Mouse (Mus musculus) ES-E14 (cell line): ENCODE results near the gene B3gnt9. TPM values are rescaled to one million over a fixed set of nuclear protein-coding genes. Genes with fewer than 3 reads are reported as not detected.
A peak's percentile ranks its signal among the peaks of the same experiment; 100 is the strongest.

ENCODE experiments used
- DNase-seq: peaks from one replicate; pipeline ENCODE4 v3.0.0-alpha.2; 2013; ENCODE audit warnings: low read depth, low spot score
- H3K27ac ChIP-seq: 2 replicates; pipeline ENCODE4 v1.5.1; 2012; ENCODE audit warnings: low read depth, mild to moderate bottlenecking, low read length, moderate library complexity, mixed read lengths; ENCODE audit not compliant: poor library complexity, insufficient read depth, severe bottlenecking
- H3K36me3 ChIP-seq: 2 replicates; pipeline ENCODE4 v1.6.1; 2012; ENCODE audit warnings: mild to moderate bottlenecking, low read length, moderate library complexity, mixed read lengths; ENCODE audit not compliant: control insufficient read depth, poor library complexity, insufficient read depth, severe bottlenecking
- H3K4me1 ChIP-seq, 2 experiments: fragments of 150-350 bp in 1 of 2; sonication (generic) in 1 of 2; 2 replicates each; pipeline ENCODE4 v1.6.1; 2012; ENCODE audit warnings: low read length in 2 of 2, mild to moderate bottlenecking in 1 of 2, mixed read lengths in 1 of 2; ENCODE audit not compliant: control insufficient read depth in 2 of 2, insufficient read depth in 2 of 2, poor library complexity in 1 of 2
- H3K4me3 ChIP-seq, 2 experiments: fragments of 150-350 bp in 1 of 2; sonication (generic) in 1 of 2; 2 replicates each; pipeline ENCODE4 v1.5.1; 2012; ENCODE audit warnings: low read length in 2 of 2, low read depth in 1 of 2, mild to moderate bottlenecking in 1 of 2, mixed read lengths in 1 of 2; ENCODE audit not compliant: insufficient read depth in 1 of 2, poor library complexity in 1 of 2, severe bottlenecking in 1 of 2
- H3K9ac ChIP-seq: 2 replicates; pipeline ENCODE4 v1.6.1; 2012; ENCODE audit warnings: low read depth, mild to moderate bottlenecking, low read length, mixed read lengths; ENCODE audit not compliant: poor library complexity, insufficient read depth, severe bottlenecking
- H3K9me3 ChIP-seq: fragments of 150-350 bp; sonication (generic); 2 replicates; pipeline ENCODE4 v1.6.1; 2012; ENCODE audit warnings: low read depth, mild to moderate bottlenecking, low read length; ENCODE audit not compliant: control insufficient read depth, insufficient read depth
- CHD2 ChIP-seq: IDR thresholded peaks from 2 replicates; pipeline ENCODE4 v1.6.1; 2014; ENCODE audit warnings: mild to moderate bottlenecking, low read depth, low read length, inconsistent platforms
- HCFC1 ChIP-seq: IDR thresholded peaks from 2 replicates; pipeline ENCODE4 v1.6.1; 2012; ENCODE audit warnings: low read length, inconsistent platforms, borderline replicate concordance; ENCODE audit not compliant: insufficient read depth
- MAFK ChIP-seq: IDR thresholded peaks from 2 replicates; pipeline ENCODE4 v1.6.1; 2014; ENCODE audit warnings: mild to moderate bottlenecking, low read depth, low read length, inconsistent platforms; ENCODE audit not compliant: insufficient read depth
- ZC3H11A ChIP-seq: IDR thresholded peaks from 2 replicates; pipeline ENCODE4 v1.6.1; 2012; ENCODE audit warnings: low read depth, mild to moderate bottlenecking, inconsistent platforms, low read length, borderline replicate concordance
- ZNF384 ChIP-seq: IDR thresholded peaks from 2 replicates; pipeline ENCODE4 v1.6.1; 2012; ENCODE audit warnings: low read depth, low read length, inconsistent platforms
- in situ Hi-C, 2 experiments: fragments of 600-800 bp; cut with MboI; formaldehyde crosslinking; loops; one replicate each; pipeline ENCODE4 v1.15.1; 2025; ENCODE audit warnings: low sequenced_read_pairs in 2 of 2, inconsistent platforms in 1 of 2; ENCODE audit not compliant: unreplicated experiment in 2 of 2
- total RNA-seq: library from RNA; depleted of rRNA; stranded (reverse); fragments of 300-350 nt; gene quantifications from 2 replicates; pipeline ENCODE4 v1.2.3, GENCODE M21; 2012; rRNA removed

Gene B3gnt9
- total RNA-seq, 1 experiment: 2.5 TPM

DNA sequence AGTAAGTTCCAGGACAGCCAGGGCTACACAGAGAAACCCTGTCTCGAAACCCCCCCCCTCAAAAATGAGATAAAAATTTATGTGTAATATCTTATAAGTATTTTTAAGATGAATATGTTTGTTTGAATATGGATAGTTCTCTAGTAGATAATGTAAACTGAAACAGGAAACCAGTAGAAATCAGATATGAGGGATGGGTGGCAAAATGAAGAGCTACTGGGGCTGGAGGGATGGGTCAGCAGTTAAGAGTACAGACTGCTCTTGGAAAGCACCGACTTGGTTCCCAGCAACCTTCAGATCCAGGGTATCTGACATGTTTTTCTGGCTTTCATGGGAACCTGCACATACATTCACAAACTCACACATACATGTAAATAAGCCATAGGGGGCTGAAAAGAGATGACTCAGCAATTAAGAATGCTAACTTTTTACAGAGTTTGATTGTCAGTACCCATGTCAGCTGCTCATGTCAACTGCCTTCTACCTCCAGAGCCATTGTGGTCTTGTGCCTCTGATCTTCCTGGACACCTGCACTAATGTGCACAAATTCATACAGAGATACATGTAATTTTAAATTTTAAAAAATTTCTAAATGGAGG lies 47.2 kb downstream of the B3gnt9 start:
- H3K9me3 ChIP-seq: no peaks in the 10 kb centered on the region
- no peak overlapping the region for H3K27ac ChIP-seq
- in situ Hi-C loops: no loop called here
- DNase-seq: no peak
- no peaks in the 10 kb centered on the region for H3K36me3 ChIP-seq
- H3K9ac ChIP-seq: no peak overlapping the region
- H3K4me3 ChIP-seq: no peak overlapping the region
- no peaks in the 10 kb centered on the region for H3K4me1 ChIP-seq
- TF ChIP-seq HCFC1: no peak
- TF ChIP-seq CHD2: no peak
- peak; percentile 92 for TF ChIP-seq MAFK
- TF ChIP-seq ZC3H11A: no peak
- no peak for TF ChIP-seq ZNF384

DNA sequence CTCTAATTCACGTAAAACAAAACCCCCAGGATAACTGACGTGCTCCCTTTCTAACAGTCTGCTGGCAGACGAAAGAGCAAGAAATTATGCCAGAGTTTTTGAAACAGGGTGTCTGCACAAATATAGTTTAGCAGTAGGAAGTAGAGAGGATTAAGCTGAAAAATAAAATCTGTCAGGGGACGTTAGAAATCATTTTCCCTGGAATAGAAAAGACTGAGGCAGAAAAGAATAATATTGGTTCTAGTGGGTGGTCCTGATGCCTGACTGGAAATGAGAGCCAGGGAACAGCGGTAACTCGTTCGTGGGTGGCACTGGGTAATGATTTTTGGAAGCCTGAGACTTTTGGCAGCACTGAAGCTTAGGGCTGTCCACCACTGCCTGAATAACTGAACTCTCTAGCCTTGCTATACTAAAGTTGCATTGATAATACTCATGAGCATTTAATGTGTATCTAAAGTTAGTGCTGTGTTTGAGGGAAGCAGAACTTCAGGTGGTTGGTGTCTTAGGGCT lies 48.1 kb downstream of the B3gnt9 start:
- H3K9ac ChIP-seq: no peak overlapping the region
- H3K9me3 ChIP-seq: no peaks in the 10 kb centered on the region
- no peak overlapping the region for H3K4me3 ChIP-seq
- H3K4me1 ChIP-seq: no peaks in the 10 kb centered on the region
- in situ Hi-C loops: no loop called here
- H3K27ac ChIP-seq: no peak overlapping the region
- TF ChIP-seq ZC3H11A (no peak), MAFK (no peak), CHD2 (no peak), ZNF384 (no peak)
- H3K36me3 ChIP-seq: no peaks in the 10 kb centered on the region
- DNase-seq: no peak

DNA sequence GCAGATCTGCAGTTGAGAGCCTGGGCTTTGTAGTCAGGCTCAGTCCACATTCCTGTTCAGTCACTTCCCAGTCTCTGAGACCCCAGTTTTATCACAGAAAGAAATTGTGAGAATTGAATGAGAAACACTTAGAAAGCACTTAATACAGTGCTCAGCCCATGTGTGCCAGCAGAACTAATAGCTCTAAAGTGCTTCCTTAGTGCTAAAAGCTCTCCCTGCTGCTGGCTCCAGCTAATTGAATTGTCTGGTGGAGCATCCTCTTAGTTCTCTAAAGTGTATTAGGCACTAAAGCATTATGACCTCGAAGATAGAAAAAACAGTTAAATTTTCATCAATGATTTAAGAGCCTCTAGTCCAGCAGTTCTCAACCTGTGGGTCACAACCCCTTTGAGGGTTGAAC lies 49.2 kb downstream of the B3gnt9 start:
- Histone ChIP-seq H3K4me3 (no peak overlapping the region), H3K4me1 (no peaks in the 10 kb centered on the region), H3K9ac (no peak overlapping the region), H3K9me3 (no peaks in the 10 kb centered on the region), H3K36me3 (no peaks in the 10 kb centered on the region), H3K27ac (no peak overlapping the region)
- TF ChIP-seq ZNF384: no peak
- TF ChIP-seq HCFC1: no peak
- no peak for TF ChIP-seq MAFK
- no peak for TF ChIP-seq CHD2
- no peak for TF ChIP-seq ZC3H11A
- no peak for DNase-seq
- in situ Hi-C loops: no loop called here

Other genes with a start within 250 kb of the B3gnt9 start
- not detected in 2 replicates for gene Ces3a, start 206.6 kb downstream of the B3gnt9 start, total RNA-seq
- gene Ces3b, start 171.4 kb downstream of the B3gnt9 start, total RNA-seq: not detected in 2 replicates
- not detected in 2 replicates for gene Ces4a, start 123.4 kb downstream of the B3gnt9 start, total RNA-seq
- gene Cbfb, start 84.5 kb downstream of the B3gnt9 start, total RNA-seq: 36.2 and 47.0 TPM in 2 replicates
- gene D230025D16Rik, start 30.0 kb downstream of the B3gnt9 start, total RNA-seq: 41.7 and 42.6 TPM in 2 replicates
- 6.2 and 7.6 TPM in 2 replicates for gene Tradd, start 9.5 kb upstream of the B3gnt9 start, total RNA-seq
- 1.2 and 2.3 TPM in 2 replicates for gene Fbxl8, start 9.5 kb upstream of the B3gnt9 start, total RNA-seq
- 0.21 and 0.45 TPM in 2 replicates for gene Hsf4, start 14.6 kb upstream of the B3gnt9 start, total RNA-seq
- gene Nol3, start 21.0 kb upstream of the B3gnt9 start, total RNA-seq: 0.85 and 1.0 TPM in 2 replicates
- 3.9 and 4.2 TPM in 2 replicates for gene 4931428F04Rik, start 34.7 kb upstream of the B3gnt9 start, total RNA-seq
- gene Exoc3l, start 40.9 kb upstream of the B3gnt9 start, total RNA-seq: 22.0 and 33.5 TPM in 2 replicates
- gene E2f4, start 42.5 kb upstream of the B3gnt9 start, total RNA-seq: 66.8 and 67.1 TPM in 2 replicates
- gene Elmo3, start 50.4 kb upstream of the B3gnt9 start, total RNA-seq: 3.5 and 4.3 TPM in 2 replicates
- gene Lrrc29, start 71.1 kb upstream of the B3gnt9 start, total RNA-seq: 2.5 and 2.8 TPM in 2 replicates
- 123 and 133 TPM in 2 replicates for gene Tmem208, start 71.2 kb upstream of the B3gnt9 start, total RNA-seq
- 9.1 and 12.7 TPM in 2 replicates for gene Fhod1, start 92.8 kb upstream of the B3gnt9 start, total RNA-seq
- gene Slc9a5, start 93.7 kb upstream of the B3gnt9 start, total RNA-seq: 5.8 and 11.7 TPM in 2 replicates
- gene Plekhg4, start 118.1 kb upstream of the B3gnt9 start, total RNA-seq: 3.0 and 3.1 TPM in 2 replicates
- gene Kctd19, start 158.3 kb upstream of the B3gnt9 start, total RNA-seq: 0.18 and 0.37 TPM in 2 replicates
- 0.13 TPM in 1 of 2 replicates, not detected in the other for gene Lrrc36, start 158.4 kb upstream of the B3gnt9 start, total RNA-seq
- gene Tppp3, start 216.4 kb upstream of the B3gnt9 start, total RNA-seq: 16.7 and 17.3 TPM in 2 replicates
- gene Zdhhc1, start 241.7 kb upstream of the B3gnt9 start, total RNA-seq: 3.2 and 7.6 TPM in 2 replicates